Mouse (Mus musculus) kidney, adult 2 months (tissue): ENCODE measurements at regions not wholly inside any gene's neighbourhood (a gene's known extent, or its start where the extent isn't known, plus 50 kb on each side); places are given as distances from the start of the nearest gene placed in this dataset.

ENCODE experiments used
- CTCF ChIP-seq: fragments of 200-500 bp; conservative IDR thresholded peaks from 2 replicates; pipeline ENCODE4 v1.5.1; 2011; ENCODE audit warnings: low read depth, mild to moderate bottlenecking, control low read depth, low read length, moderate library complexity, mixed read lengths; ENCODE audit not compliant: insufficient read depth, insufficient read length
- POLR2A ChIP-seq: fragments of 200-500 bp; IDR thresholded peaks from one replicate; pipeline ENCODE4 v1.6.1; 2011; ENCODE audit warnings: low read depth, low read length, control low read depth

GRCm38 (mm10) chr9:87575591-87575990, 155.5 kb downstream of the Tbx18 start:
- TF ChIP-seq CTCF (no peak), POLR2A (no peak)
